Mouse (Mus musculus): Measurements from ENCODE around the gene Gm2564. TPM values are rescaled to one million over a fixed set of nuclear protein-coding genes. Genes with fewer than 3 reads are reported as not detected.
"Not testable (repeated sequence)": the region's sequence is repeated elsewhere in the genome, so short reads cannot be mapped to it uniquely, and the experiment has no call there.

Gene Gm2564
- total RNA-seq (2014; rRNA removed) = not detected in 2 replicates
- polyA plus RNA-seq (2015; fragmentation: Nextera tagmentation; extraction: Ambion mirVana) = 0.68 and 1.0 TPM in 2 replicates

DNA sequence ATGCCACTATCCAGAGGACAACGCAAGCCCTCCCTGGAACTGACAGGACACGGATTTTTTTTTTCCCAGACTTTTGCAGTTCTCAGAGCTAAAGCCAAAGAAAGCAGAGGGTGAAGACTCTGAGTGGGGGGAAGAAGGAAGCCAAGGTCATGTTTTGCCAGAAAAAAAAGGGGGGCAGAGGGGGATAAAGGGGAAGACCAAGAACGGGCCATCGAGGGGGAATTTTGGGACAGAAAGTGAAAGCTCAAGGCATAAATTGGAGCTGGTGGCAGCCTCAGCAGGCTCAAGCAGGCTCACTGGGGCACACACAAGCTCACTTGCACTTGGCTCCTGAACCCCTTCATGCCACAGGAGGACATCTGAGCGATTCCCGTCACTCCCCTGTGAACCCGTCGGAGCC, at the start of gene Gm2564:
Gm2564 (plus strand) TSS at position 301 of the 400 bp plus-strand sequence.
- not testable (repeated sequence) for H3K4me1 ChIP-seq (ENCODE audit: insufficient read depth, low read length); ATAC-seq; H3K36me3 ChIP-seq (ENCODE audit: insufficient read depth, low read length); H3K4me3 ChIP-seq (ENCODE audit: low read length); H3K4me2 ChIP-seq (ENCODE audit: low read depth, low read length); H3K27me3 ChIP-seq (ENCODE audit: insufficient read depth, low read length); DNase-seq (ENCODE audit: low spot score); H3K27ac ChIP-seq; H3K9me3 ChIP-seq (ENCODE audit: low read length); H3K9ac ChIP-seq (replicated peaks; ENCODE audit: low read length)
- WGBS = no CpG with 5 or more reads among the region's 8 CpGs

DNA sequence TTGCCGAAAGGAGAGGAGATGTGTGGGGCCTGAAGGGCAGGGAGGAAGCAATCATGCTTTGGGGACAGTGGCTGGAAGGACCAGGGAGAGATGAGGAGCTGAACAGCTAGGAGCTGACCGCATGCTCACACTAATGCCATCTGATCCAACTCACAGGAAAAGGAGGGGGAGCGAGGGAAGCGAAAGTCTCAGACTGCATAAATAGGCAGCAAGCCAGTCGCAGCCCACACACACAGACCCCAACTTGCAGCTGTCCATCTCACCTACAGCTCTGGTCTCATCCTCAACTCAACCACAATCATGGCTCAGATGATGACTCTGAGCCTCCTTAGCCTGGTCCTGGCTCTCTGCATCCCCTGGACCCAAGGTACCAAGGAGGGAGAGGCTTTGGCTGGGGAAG, 17.6 kb upstream of the Gm2564 start, which contains the start of gene Gm10591:
Gm10591 (plus strand) TSS at position 301 of the 400 bp plus-strand sequence.
- not testable (repeated sequence) for H3K9ac ChIP-seq (replicated peaks; ENCODE audit: low read length); H3K4me3 ChIP-seq (ENCODE audit: low read length); H3K4me1 ChIP-seq (ENCODE audit: insufficient read depth, low read length); ATAC-seq; H3K9me3 ChIP-seq (ENCODE audit: low read length); H3K4me2 ChIP-seq (ENCODE audit: low read depth, low read length); H3K27ac ChIP-seq; DNase-seq (ENCODE audit: low spot score); H3K36me3 ChIP-seq (ENCODE audit: insufficient read depth, low read length); H3K27me3 ChIP-seq (ENCODE audit: insufficient read depth, low read length)
- no CpG with 5 or more reads among the region's 5 CpGs for WGBS

GRCm38 (mm10) chr4:42654951-42655350, 25.4 kb downstream of the Gm2564 start, which contains the start of gene Ccl27b:
TSS of gene Ccl27b (plus strand) at chr4:42655251.
- H3K4me1 ChIP-seq (ENCODE audit: insufficient read depth, low read length); H3K27me3 ChIP-seq (ENCODE audit: insufficient read depth, low read length); DNase-seq (ENCODE audit: low spot score); H3K36me3 ChIP-seq (ENCODE audit: insufficient read depth, low read length); H3K27ac ChIP-seq; H3K9me3 ChIP-seq (ENCODE audit: low read length); H3K9ac ChIP-seq (replicated peaks; ENCODE audit: low read length); ATAC-seq; H3K4me2 ChIP-seq (ENCODE audit: low read depth, low read length); H3K4me3 ChIP-seq (ENCODE audit: low read length): not testable (repeated sequence)
- WGBS = no CpG with 5 or more reads among the region's 9 CpGs

DNA sequence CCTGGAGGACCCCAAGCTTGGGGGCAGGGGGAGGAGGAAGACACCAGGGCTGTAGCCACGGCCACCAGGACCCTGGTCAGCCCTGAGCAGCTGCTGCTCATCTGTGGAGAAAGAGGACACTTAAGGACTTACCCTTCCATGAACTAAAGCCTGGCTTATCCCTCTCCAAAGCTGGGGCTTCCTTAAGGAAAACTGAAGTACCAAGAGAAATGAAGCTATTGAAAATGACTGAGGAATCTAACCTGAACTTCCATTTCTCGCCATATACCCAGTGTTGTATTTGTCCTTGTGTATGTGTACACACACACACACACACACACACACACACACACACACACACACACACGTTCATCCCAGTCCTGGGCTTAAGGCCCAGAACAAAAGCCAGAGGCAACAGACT, 32.3 kb downstream of the Gm2564 start, which contains the start of gene Il11ra2:
Il11ra2 (minus strand) TSS at position 101 of the 400 bp plus-strand sequence.
- not testable (repeated sequence) for H3K4me1 ChIP-seq (ENCODE audit: insufficient read depth, low read length); H3K4me2 ChIP-seq (ENCODE audit: low read depth, low read length); H3K27ac ChIP-seq; ATAC-seq; H3K4me3 ChIP-seq (ENCODE audit: low read length); DNase-seq (ENCODE audit: low spot score); H3K9ac ChIP-seq (replicated peaks; ENCODE audit: low read length); H3K27me3 ChIP-seq (ENCODE audit: insufficient read depth, low read length); H3K36me3 ChIP-seq (ENCODE audit: insufficient read depth, low read length); H3K9me3 ChIP-seq (ENCODE audit: low read length)
- no CpG with 5 or more reads among the region's 3 CpGs for WGBS

- DNase-seq (ENCODE audit: low spot score); ATAC-seq; H3K4me3 ChIP-seq (ENCODE audit: low read length); H3K27ac ChIP-seq; H3K36me3 ChIP-seq (ENCODE audit: insufficient read depth, low read length); H3K27me3 ChIP-seq (ENCODE audit: insufficient read depth, low read length); H3K9ac ChIP-seq (replicated peaks; ENCODE audit: low read length); H3K4me1 ChIP-seq (ENCODE audit: insufficient read depth, low read length); H3K4me2 ChIP-seq (ENCODE audit: low read depth, low read length); H3K9me3 ChIP-seq (ENCODE audit: low read length): not testable (repeated sequence)
- WGBS = no CpG with 5 or more reads among the region's 4 CpGs
Observed at GRCm38 (mm10) chr4:42675415-42675814, 45.9 kb downstream of the Gm2564 start.

DNA sequence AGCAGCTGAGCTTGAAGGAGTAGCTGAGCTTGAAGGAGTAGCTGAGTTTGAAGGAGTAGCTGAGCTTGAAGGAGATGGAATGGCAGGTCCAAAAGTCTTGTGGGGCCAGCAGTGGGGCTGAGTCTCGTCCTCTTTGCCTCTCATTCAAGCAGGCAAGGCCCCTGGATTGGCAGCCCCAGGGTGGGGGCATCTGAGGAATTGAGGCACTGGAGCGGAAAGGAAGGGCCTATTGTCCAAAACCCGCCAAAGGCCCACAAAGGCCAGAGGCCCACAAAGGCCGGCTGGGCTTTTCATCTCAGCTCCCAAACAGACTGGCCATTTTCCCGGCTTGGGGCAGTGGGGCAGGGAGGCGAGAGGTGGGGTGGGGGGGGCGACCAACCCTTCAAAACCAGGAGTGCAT, 49.8 kb downstream of the Gm2564 start:
- H3K9ac ChIP-seq (replicated peaks; ENCODE audit: low read length); ATAC-seq; H3K27me3 ChIP-seq (ENCODE audit: insufficient read depth, low read length); H3K4me2 ChIP-seq (ENCODE audit: low read depth, low read length); H3K27ac ChIP-seq; H3K4me1 ChIP-seq (ENCODE audit: insufficient read depth, low read length); H3K9me3 ChIP-seq (ENCODE audit: low read length); H3K4me3 ChIP-seq (ENCODE audit: low read length); DNase-seq (ENCODE audit: low spot score); H3K36me3 ChIP-seq (ENCODE audit: insufficient read depth, low read length): not testable (repeated sequence)
- WGBS = no CpG with 5 or more reads among the region's 7 CpGs

DNA sequence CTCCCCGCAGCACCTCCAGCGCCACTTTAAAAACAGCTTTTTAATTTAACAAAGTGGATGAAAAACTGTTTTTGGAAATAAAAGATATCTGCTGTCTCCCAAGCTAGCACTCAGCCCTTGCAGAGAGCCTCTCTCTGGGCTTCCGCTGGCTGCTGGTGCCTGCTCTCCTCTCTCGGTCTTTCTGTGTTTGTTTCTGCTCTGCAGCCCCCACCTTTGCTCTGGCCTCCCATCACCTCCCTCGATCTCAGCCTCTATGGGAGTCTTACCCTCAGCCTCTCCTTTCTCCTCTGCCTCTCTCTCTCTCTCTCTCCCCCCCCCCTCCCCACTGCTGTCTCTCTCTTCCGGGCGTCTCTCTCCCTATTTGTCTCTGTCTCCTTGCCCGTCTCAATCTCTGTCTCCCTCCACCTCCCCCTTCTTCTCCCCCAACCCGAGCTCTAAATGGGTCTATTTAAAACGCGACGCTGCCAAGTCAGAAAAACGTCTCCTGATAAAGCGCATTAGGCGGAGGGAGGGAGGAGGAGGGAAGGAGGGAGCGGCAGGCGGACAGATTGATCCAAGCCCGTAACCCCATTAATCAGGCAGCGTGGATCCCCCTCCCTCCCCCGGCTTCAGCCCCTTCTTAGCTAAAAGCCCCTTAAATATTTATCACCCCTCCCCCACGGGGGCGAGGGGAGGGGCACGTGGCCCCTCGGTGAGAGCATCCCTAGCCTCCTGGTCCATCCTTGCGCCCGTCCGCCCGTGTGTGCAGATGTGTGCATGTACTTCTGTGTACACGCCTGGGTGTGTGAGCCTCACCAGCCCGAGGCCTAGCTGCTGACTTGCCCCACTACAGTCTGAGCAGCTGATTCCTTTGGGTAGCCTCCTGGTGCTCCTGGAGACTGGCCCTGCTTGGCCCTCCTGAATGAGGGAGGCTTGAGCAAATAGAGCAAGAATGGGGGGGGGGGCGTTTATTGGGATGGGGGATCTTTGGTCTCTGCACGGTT, 51.1 kb downstream of the Gm2564 start:
- not testable (repeated sequence) for H3K4me2 ChIP-seq (ENCODE audit: low read depth, low read length); H3K27ac ChIP-seq; H3K4me3 ChIP-seq (ENCODE audit: low read length); DNase-seq (ENCODE audit: low spot score); H3K36me3 ChIP-seq (ENCODE audit: insufficient read depth, low read length); H3K4me1 ChIP-seq (ENCODE audit: insufficient read depth, low read length); H3K9ac ChIP-seq (replicated peaks; ENCODE audit: low read length); H3K27me3 ChIP-seq (ENCODE audit: insufficient read depth, low read length); H3K9me3 ChIP-seq (ENCODE audit: low read length)
- peak; percentile 53; the same call in 1 of the 2 replicates for ATAC-seq
- no CpG with 5 or more reads among the region's 32 CpGs for WGBS

Other genes starting within 250 kb of the Gm2564 start
- not detected in 2 replicates for gene Gm21586, start 190.3 kb upstream of the Gm2564 start, total RNA-seq (2014; rRNA removed)
- gene Gm21586, start 190.3 kb upstream of the Gm2564 start, polyA plus RNA-seq (2015; fragmentation: Nextera tagmentation; extraction: Ambion mirVana) = not detected in 2 replicates
- gene Gm2163, start 163.0 kb upstream of the Gm2564 start, total RNA-seq (2014; rRNA removed) = 0.78 and 1.6 TPM in 2 replicates
- 0.09 and 0.10 TPM in 2 replicates for gene Gm2163, start 163.0 kb upstream of the Gm2564 start, polyA plus RNA-seq (2015; fragmentation: Nextera tagmentation; extraction: Ambion mirVana)
- gene Fam205a2, start 101.5 kb upstream of the Gm2564 start, total RNA-seq (2014; rRNA removed) = 1.8 TPM in 1 of 2 replicates, not detected in the other
- not detected in 2 replicates for gene Fam205a2, start 101.5 kb upstream of the Gm2564 start, polyA plus RNA-seq (2015; fragmentation: Nextera tagmentation; extraction: Ambion mirVana)
- gene Gm10591, start 17.5 kb upstream of the Gm2564 start, total RNA-seq (2014; rRNA removed) = not detected in 2 replicates
- not detected in 2 replicates for gene Gm10591, start 17.5 kb upstream of the Gm2564 start, polyA plus RNA-seq (2015; fragmentation: Nextera tagmentation; extraction: Ambion mirVana)
- gene Ccl27b, start 25.5 kb downstream of the Gm2564 start, total RNA-seq (2014; rRNA removed) = not detected in 2 replicates
- 1.1 TPM in 1 of 2 replicates, not detected in the other for gene Ccl27b, start 25.5 kb downstream of the Gm2564 start, polyA plus RNA-seq (2015; fragmentation: Nextera tagmentation; extraction: Ambion mirVana)
- gene Il11ra2, start 32.2 kb downstream of the Gm2564 start, total RNA-seq (2014; rRNA removed) = not detected in 2 replicates
- not detected in 2 replicates for gene Il11ra2, start 32.2 kb downstream of the Gm2564 start, polyA plus RNA-seq (2015; fragmentation: Nextera tagmentation; extraction: Ambion mirVana)
- not detected in 2 replicates for gene 4930578G10Rik, start 105.8 kb downstream of the Gm2564 start, total RNA-seq (2014; rRNA removed)
- gene 4930578G10Rik, start 105.8 kb downstream of the Gm2564 start, polyA plus RNA-seq (2015; fragmentation: Nextera tagmentation; extraction: Ambion mirVana) = 0.63 and 0.70 TPM in 2 replicates
- not detected in 2 replicates for gene Ccl19, start 126.9 kb downstream of the Gm2564 start, total RNA-seq (2014; rRNA removed)
- gene Ccl19, start 126.9 kb downstream of the Gm2564 start, polyA plus RNA-seq (2015; fragmentation: Nextera tagmentation; extraction: Ambion mirVana) = 0.74 and 0.83 TPM in 2 replicates
- gene Ccl21a, start 144.3 kb downstream of the Gm2564 start, total RNA-seq (2014; rRNA removed) = 3.1 TPM in 1 of 2 replicates, not detected in the other
- 0.24 and 0.79 TPM in 2 replicates for gene Ccl21a, start 144.3 kb downstream of the Gm2564 start, polyA plus RNA-seq (2015; fragmentation: Nextera tagmentation; extraction: Ambion mirVana)
- gene Fam205a1, start 224.2 kb downstream of the Gm2564 start, total RNA-seq (2014; rRNA removed) = 0.07 TPM in 1 of 2 replicates, not detected in the other
- 0.15 TPM in 1 of 2 replicates, not detected in the other for gene Fam205a1, start 224.2 kb downstream of the Gm2564 start, polyA plus RNA-seq (2015; fragmentation: Nextera tagmentation; extraction: Ambion mirVana)
- gene Gm12394, start 227.1 kb downstream of the Gm2564 start, total RNA-seq (2014; rRNA removed) = 0.05 TPM in 1 of 2 replicates, not detected in the other
- gene Gm12394, start 227.1 kb downstream of the Gm2564 start, polyA plus RNA-seq (2015; fragmentation: Nextera tagmentation; extraction: Ambion mirVana) = 0.55 and 0.68 TPM in 2 replicates
- not detected in 2 replicates for gene Fam205c, start 244.5 kb downstream of the Gm2564 start, total RNA-seq (2014; rRNA removed)
- gene Fam205c, start 244.5 kb downstream of the Gm2564 start, polyA plus RNA-seq (2015; fragmentation: Nextera tagmentation; extraction: Ambion mirVana) = 4.7 TPM in 2 replicates